Mouse (Mus musculus) kidney, embryonic 16.5 days (tissue): ENCODE data around the gene Timm22. TPM values are rescaled to one million over a fixed set of nuclear protein-coding genes. Genes with fewer than 3 reads are reported as not detected.
A peak's percentile ranks its signal among the peaks of the same experiment; 100 is the strongest.

Source experiments
- ATAC-seq: fragments of 200-750 bp; cut with Nextera tagmentation; 2 replicates; pipeline ENCODE4 v1.8.0; 2017; ENCODE audit warnings: moderate TSS enrichment; ENCODE audit not compliant: low FRiP score, low TSS enrichment
- H3K27ac ChIP-seq: fragments of 300-500 bp; sonication (generic); 2 replicates; pipeline ENCODE4 v1.5.1; 2014; ENCODE audit warnings: low read length
- H3K27me3 ChIP-seq: fragments of 300-500 bp; sonication (generic); 2 replicates; pipeline ENCODE4 v1.6.1; 2014; ENCODE audit warnings: low read length, control low read depth, mixed read lengths; ENCODE audit not compliant: insufficient read depth
- H3K36me3 ChIP-seq: fragments of 300-500 bp; sonication (generic); 2 replicates; pipeline ENCODE4 v1.6.1; 2014; ENCODE audit warnings: low read length, control low read depth, mixed read lengths; ENCODE audit not compliant: insufficient read depth
- H3K4me1 ChIP-seq: fragments of 300-500 bp; sonication (generic); 2 replicates; pipeline ENCODE4 v1.6.1; 2014; ENCODE audit warnings: low read length, control low read depth, mixed read lengths; ENCODE audit not compliant: insufficient read depth
- H3K4me2 ChIP-seq: fragments of 300-500 bp; sonication (generic); replicated peaks from 2 replicates; pipeline ENCODE4 v1.6.1; 2014; ENCODE audit warnings: low read depth, low read length
- H3K4me3 ChIP-seq: fragments of 300-500 bp; sonication (generic); 2 replicates; pipeline ENCODE4 v1.5.1; 2014; ENCODE audit warnings: mild to moderate bottlenecking, low read length
- H3K9ac ChIP-seq: fragments of 300-500 bp; sonication (generic); replicated peaks from 2 replicates; pipeline ENCODE4 v1.6.1; 2014; ENCODE audit warnings: low read length
- H3K9me3 ChIP-seq: fragments of 300-500 bp; sonication (generic); 2 replicates; pipeline ENCODE4 v1.6.1; 2016; ENCODE audit warnings: low read length, control low read depth
- WGBS: fragments of 180-500 bp; shearing (Covaris S2); extraction: QIAGEN DNeasy Blood & Tissue Kit; methylation state at CpG from one replicate; pipeline ENCODE4 v1.1.7; 2014; 5-methylcytosine and 5-hydroxymethylcytosine counted together
- polyA plus RNA-seq: library from polyadenylated mRNA; unstranded; fragments of >200 nt; fragmentation: Nextera tagmentation; extraction: Ambion mirVana; gene quantifications from 2 replicates; pipeline ENCODE4 v1.2.1, GENCODE M21; 2015

The Timm22 gene
- polyA plus RNA-seq, 1 experiment from 2014 or later: 106 TPM

- Histone ChIP-seq H3K27ac (no peak overlapping the region), H3K9me3 (no peaks in the 10 kb centered on the region), H3K4me1 (peaks cover 38% of the 10 kb centered on the region)
Observed at GRCm38 (mm10) chr11:76370491-76370890, 36.3 kb upstream of the Timm22 start.

GRCm38 (mm10) chr11:76372120-76372519 is 34.6 kb upstream of the Timm22 start:
- peaks cover 45% of the 10 kb centered on the region for H3K4me1 ChIP-seq
- no peak for ATAC-seq
- H3K9ac ChIP-seq: 0 out of 2 replicates have a peak overlapping the region, but pooled peaks have one; percentile 20
- H3K4me3 ChIP-seq: no peak overlapping the region
- H3K36me3 ChIP-seq: no peaks in the 10 kb centered on the region
- H3K9me3 ChIP-seq: no peaks in the 10 kb centered on the region
- 55% methylated on average over 2 of the region's 2 CpGs for WGBS
- no peak overlapping the region for H3K4me2 ChIP-seq
- no peak overlapping the region for H3K27ac ChIP-seq
- no peaks in the 10 kb centered on the region for H3K27me3 ChIP-seq

More at GRCm38 (mm10) chr11:76370491-76370890, 36.3 kb upstream of the Timm22 start:
- no peak overlapping the region for H3K4me2 ChIP-seq
- no peak overlapping the region for H3K9ac ChIP-seq
- no peaks in the 10 kb centered on the region for H3K36me3 ChIP-seq
- H3K4me3 ChIP-seq: no peak overlapping the region
- no peak for ATAC-seq
- H3K27me3 ChIP-seq: no peaks in the 10 kb centered on the region

GRCm38 (mm10) chr11:76372534-76372933 is 34.2 kb upstream of the Timm22 start:
- Histone ChIP-seq H3K36me3 (no peaks in the 10 kb centered on the region), H3K9me3 (no peaks in the 10 kb centered on the region), H3K4me1 (peaks cover 45% of the 10 kb centered on the region), H3K27me3 (no peaks in the 10 kb centered on the region), H3K9ac (no peak overlapping the region), H3K4me3 (no peak overlapping the region), H3K4me2 (no peak overlapping the region), H3K27ac (no peak overlapping the region)
- ATAC-seq: no peak
- 37% methylated on average over 6 of the region's 6 CpGs for WGBS

GRCm38 (mm10) chr11:76374491-76375185 is 32.1 kb upstream of the Timm22 start:
- H3K9ac ChIP-seq: peak overlapping the region; percentile 56

GRCm38 (mm10) chr11:76376425-76376824 is 30.3 kb upstream of the Timm22 start:
- no peak for ATAC-seq
- Histone ChIP-seq H3K36me3 (no peaks in the 10 kb centered on the region), H3K27me3 (no peaks in the 10 kb centered on the region), H3K9me3 (no peaks in the 10 kb centered on the region), H3K4me2 (no peak overlapping the region), H3K9ac (no peak overlapping the region), H3K27ac (no peak overlapping the region), H3K4me3 (no peak overlapping the region), H3K4me1 (peaks cover 70% of the 10 kb centered on the region)
- 85% methylated on average over 3 of the region's 3 CpGs for WGBS

More at GRCm38 (mm10) chr11:76374491-76375185, 32.1 kb upstream of the Timm22 start:
- H3K4me2 ChIP-seq: peak overlapping the region; percentile 22
- H3K27me3 ChIP-seq: no peaks in the 10 kb centered on the region
- H3K36me3 ChIP-seq: no peaks in the 10 kb centered on the region
- 24% methylated on average over 17 of the region's 17 CpGs for WGBS
- peak; percentile 90 for ATAC-seq
- H3K4me1 ChIP-seq: peaks cover 52% of the 10 kb centered on the region
- peak overlapping the region; percentile 97 for H3K27ac ChIP-seq
- H3K9me3 ChIP-seq: no peaks in the 10 kb centered on the region
- H3K4me3 ChIP-seq: no peak overlapping the region

GRCm38 (mm10) chr11:76379921-76380544 is 26.7 kb upstream of the Timm22 start:
- Histone ChIP-seq H3K4me3 (no peak overlapping the region), H3K4me2 (peak overlapping the region; percentile 14; the same call in 1 of the 2 replicates), H3K36me3 (no peaks in the 10 kb centered on the region), H3K27ac (peak overlapping the region; percentile 76), H3K9ac (peak overlapping the region; percentile 12; the same call in 1 of the 2 replicates), H3K4me1 (peaks cover 51% of the 10 kb centered on the region), H3K9me3 (no peaks in the 10 kb centered on the region), H3K27me3 (no peaks in the 10 kb centered on the region)
- peak; percentile 64 for ATAC-seq
- 16% methylated on average over 11 of the region's 11 CpGs for WGBS

GRCm38 (mm10) chr11:76381201-76381885 is 25.4 kb upstream of the Timm22 start:
- Histone ChIP-seq H3K9ac (no peak overlapping the region), H3K27me3 (no peaks in the 10 kb centered on the region), H3K27ac (0 out of 2 replicates have a peak overlapping the region, but pooled peaks have one; percentile 25), H3K9me3 (no peaks in the 10 kb centered on the region), H3K4me2 (no peak overlapping the region), H3K4me1 (peaks cover 46% of the 10 kb centered on the region), H3K36me3 (no peaks in the 10 kb centered on the region), H3K4me3 (no peak overlapping the region)
- ATAC-seq: no peak
- WGBS: 51% methylated on average over 15 of the region's 15 CpGs

GRCm38 (mm10) chr11:76382711-76383324 is 23.9 kb upstream of the Timm22 start:
- no peak for ATAC-seq
- Histone ChIP-seq H3K9ac (no peak overlapping the region), H3K27ac (no peak overlapping the region), H3K4me3 (no peak overlapping the region), H3K9me3 (no peaks in the 10 kb centered on the region; the same call in 1 of the 2 replicates), H3K27me3 (no peaks in the 10 kb centered on the region), H3K36me3 (no peaks in the 10 kb centered on the region), H3K4me1 (peaks cover 46% of the 10 kb centered on the region), H3K4me2 (no peak overlapping the region)
- 58% methylated on average over 13 of the region's 13 CpGs for WGBS

GRCm38 (mm10) chr11:76384307-76384706 is 22.4 kb upstream of the Timm22 start:
- WGBS: 95% methylated on average over 5 of the region's 5 CpGs

More at GRCm38 (mm10) chr11:76384307-76384706, 22.4 kb upstream of the Timm22 start:
- Histone ChIP-seq H3K4me2 (no peak overlapping the region), H3K27me3 (no peaks in the 10 kb centered on the region), H3K9me3 (no peaks in the 10 kb centered on the region; the same call in 1 of the 2 replicates), H3K4me1 (peaks cover 43% of the 10 kb centered on the region), H3K27ac (no peak overlapping the region), H3K4me3 (no peak overlapping the region), H3K9ac (no peak overlapping the region), H3K36me3 (no peaks in the 10 kb centered on the region)
- ATAC-seq: no peak
